Mouse (Mus musculus): ENCODE results near the gene Znhit1.

DNA sequence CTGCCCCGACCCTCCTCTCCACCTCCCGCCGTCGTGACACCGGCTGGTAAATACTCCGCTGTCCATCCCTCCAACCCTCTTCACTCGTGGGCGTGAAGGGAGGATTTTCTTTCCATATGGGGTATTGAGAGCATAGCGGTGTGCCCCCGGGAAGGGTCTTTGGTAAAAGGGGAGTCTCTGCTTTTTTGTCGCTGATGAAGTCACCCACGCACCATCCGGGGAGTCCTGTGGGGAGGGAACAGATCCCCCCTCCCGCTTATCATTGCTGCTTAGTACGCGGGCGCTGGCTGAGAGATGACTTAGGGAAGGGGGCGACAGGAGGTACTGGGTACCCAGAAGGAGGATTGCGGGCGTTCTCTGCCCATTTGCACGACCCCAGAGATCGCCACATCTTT, 42.6 kb upstream of the Znhit1 start:
- TF ChIP-seq POLR2A (IDR thresholded peaks at IDR 0.05; ENCODE audit: insufficient read length, low read depth) (no peak), E2F4 (IDR thresholded peaks at IDR 0.05; ENCODE audit: insufficient read depth) (no peak), MYOG (IDR thresholded peaks at IDR 0.05; ENCODE audit: control insufficient read depth in 1 of 3, insufficient read depth in 1 of 3, insufficient read length in 2 of 3, low read depth in 2 of 3) (no peak), POLR2AphosphoS2 (IDR thresholded peaks at IDR 0.05; ENCODE audit: insufficient read length, low read depth) (no peak), MAX (IDR thresholded peaks at IDR 0.05; ENCODE audit: low read depth) (no peak), MYOD1 (IDR thresholded peaks at IDR 0.05; ENCODE audit: control insufficient read depth in 1 of 3, insufficient read length in 2 of 3, low read depth in 2 of 3) (no peak), TCF12 (IDR thresholded peaks at IDR 0.05; ENCODE audit: insufficient read depth, poor library complexity, severe bottlenecking) (no peak), REST (IDR thresholded peaks at IDR 0.05; ENCODE audit: insufficient read depth, insufficient read length) (no peak)
